Mouse (Mus musculus) liver, adult (tissue): ENCODE results near the gene Hist1h2be.
"Not testable (repeated sequence)": the region's sequence is repeated elsewhere in the genome, so short reads cannot be mapped to it uniquely, and the experiment has no call there.

Source experiments
- GATA4 ChIP-seq: IDR thresholded peaks from 2 replicates; pipeline ENCODE4 v1.6.1; 2014; ENCODE audit warnings: mild to moderate bottlenecking, low read length; ENCODE audit not compliant: insufficient replicate concordance

The Hist1h2be gene

DNA sequence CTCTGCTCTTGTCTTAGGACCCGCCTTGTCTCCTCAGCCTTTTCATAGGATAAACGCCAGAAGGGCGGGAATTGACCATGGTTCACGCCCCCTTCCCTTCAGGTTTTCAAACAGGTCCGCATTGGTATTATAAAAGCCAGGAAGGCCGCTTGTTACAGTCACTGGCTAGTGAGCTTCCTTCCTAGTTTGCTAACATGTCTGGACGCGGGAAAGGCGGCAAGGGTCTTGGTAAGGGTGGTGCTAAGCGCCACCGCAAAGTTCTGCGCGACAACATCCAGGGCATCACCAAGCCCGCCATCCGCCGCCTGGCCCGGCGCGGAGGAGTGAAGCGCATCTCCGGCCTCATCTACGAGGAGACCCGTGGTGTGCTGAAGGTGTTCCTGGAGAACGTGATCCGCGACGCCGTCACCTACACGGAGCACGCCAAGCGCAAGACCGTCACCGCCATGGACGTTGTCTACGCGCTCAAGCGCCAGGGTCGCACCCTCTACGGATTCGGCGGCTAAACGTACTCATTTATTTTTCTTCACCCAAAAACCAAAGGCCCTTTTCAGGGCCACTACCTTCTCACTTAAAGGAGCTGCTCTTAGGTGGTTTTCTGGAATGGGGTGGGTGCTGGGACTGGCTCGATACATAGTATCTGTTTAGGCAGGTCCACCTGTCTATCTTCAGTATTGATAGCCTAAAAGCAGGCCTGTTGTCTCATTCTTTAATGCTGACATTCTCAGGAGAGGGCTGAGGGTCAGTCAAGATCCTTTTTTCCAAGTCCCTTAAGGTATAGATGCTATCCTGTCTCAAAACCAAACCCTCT, 39.3 kb downstream of the Hist1h2be start, which contains the start of gene Hist1h4d:
Gene Hist1h4d (plus strand): TSS at position 191 of the 811 bp plus-strand sequence.
- TF ChIP-seq GATA4: no peak

GRCm38 (mm10) chr13:23577835-23578234, 43.1 kb downstream of the Hist1h2be start:
- no peak for TF ChIP-seq GATA4

- TF ChIP-seq GATA4: no peak
Observed at GRCm38 (mm10) chr13:23576906-23577639, 43.9 kb downstream of the Hist1h2be start.

- no peak for TF ChIP-seq GATA4
Observed at GRCm38 (mm10) chr13:23576351-23576881, 44.5 kb downstream of the Hist1h2be start.

GRCm38 (mm10) chr13:23575271-23575851, 45.6 kb downstream of the Hist1h2be start, which contains the start of gene Hist1h3d:
Gene Hist1h3d (plus strand): TSS chr13:23575763.
- no peak for TF ChIP-seq GATA4

DNA sequence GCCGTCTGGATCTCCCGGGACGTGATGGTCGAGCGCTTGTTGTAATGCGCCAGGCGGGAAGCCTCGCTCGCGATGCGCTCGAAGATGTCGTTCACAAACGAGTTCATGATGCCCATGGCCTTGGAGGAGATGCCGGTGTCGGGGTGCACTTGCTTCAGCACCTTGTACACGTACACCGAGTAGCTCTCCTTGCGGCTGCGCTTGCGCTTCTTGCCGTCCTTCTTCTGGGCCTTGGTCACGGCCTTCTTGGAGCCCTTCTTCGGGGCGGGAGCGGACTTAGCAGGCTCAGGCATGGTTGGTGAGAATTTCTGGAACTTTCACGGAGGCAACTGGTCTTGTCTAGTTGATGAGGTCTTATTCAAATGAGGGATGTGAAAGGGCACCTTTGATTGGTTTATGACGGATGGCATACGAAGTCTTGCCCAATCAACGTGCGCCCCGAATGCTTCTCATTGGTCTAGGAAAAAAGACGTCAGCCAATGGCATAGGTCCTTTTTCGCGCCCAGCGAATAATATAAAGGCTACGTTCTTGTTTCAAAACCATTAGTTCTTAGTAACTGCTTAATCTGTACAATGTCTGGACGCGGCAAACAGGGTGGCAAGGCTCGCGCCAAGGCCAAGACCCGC, 46.9 kb downstream of the Hist1h2be start, which contains the start of the genes Hist1h2bf and Hist1h2ad:
Gene Hist1h2bf (minus strand): TSS at position 299 of the 627 bp plus-strand sequence.
Gene Hist1h2ad (plus strand): TSS at position 484 of the 627 bp plus-strand sequence.
- not testable (repeated sequence) for TF ChIP-seq GATA4

GRCm38 (mm10) chr13:23572218-23573033, 48.5 kb downstream of the Hist1h2be start:
- TF ChIP-seq GATA4: no peak

DNA sequence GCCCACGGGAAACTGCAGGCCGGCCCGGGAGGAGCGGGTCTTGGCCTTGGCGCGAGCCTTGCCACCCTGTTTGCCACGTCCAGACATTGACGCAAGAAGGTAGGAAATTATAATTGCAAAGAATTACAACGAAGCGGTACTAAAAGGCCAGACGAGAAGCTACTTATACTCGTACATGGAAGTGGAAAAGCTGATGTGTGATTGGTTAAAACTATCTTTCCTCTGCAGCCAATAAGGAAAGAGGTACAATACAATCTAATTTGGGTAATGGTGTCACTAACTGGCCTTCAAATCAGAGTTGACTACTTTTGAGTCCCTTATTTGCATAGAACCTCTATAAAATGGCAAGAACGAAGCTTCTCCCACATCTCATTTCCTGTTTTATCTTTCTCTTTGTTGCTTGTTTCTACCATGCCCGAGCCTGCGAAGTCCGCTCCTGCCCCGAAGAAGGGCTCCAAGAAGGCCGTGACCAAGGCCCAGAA, 49.9 kb downstream of the Hist1h2be start, which contains the start of the genes Hist1h2ae and Hist1h2bg:
Gene Hist1h2ae (minus strand): TSS at position 199 of the 482 bp plus-strand sequence.
Gene Hist1h2bg (plus strand): TSS at position 375 of the 482 bp plus-strand sequence.
- TF ChIP-seq GATA4: peak; percentile 27; the same call in 1 of the 2 replicates

DNA sequence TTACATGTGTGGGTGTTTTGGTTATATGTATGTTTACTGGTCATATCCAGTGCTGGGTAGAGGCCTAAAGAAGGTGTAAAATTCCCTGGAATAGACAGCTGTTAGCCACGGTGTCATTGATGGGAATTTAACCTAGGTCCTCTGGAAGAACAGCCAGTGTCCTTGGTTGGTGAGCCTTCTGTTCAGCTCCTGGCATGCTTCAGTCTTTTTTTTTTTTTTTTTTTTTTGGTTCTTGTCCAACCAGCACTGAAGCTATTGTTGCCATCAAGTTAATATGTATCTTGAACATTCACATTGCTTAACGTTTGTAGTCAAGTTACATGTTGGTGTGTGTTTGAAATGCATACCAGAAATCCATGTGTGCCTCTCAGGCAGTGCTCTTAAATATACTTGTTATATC, 56.4 kb downstream of the Hist1h2be start:
- no peak for TF ChIP-seq GATA4

GRCm38 (mm10) chr13:23562699-23563462, 58.0 kb downstream of the Hist1h2be start:
- TF ChIP-seq GATA4: no peak

- not testable (repeated sequence) for TF ChIP-seq GATA4
Observed at GRCm38 (mm10) chr13:23561883-23562659, 58.9 kb downstream of the Hist1h2be start, which contains the start of gene Hist1h3e. Gene Hist1h3e (minus strand): TSS chr13:23562369.

GRCm38 (mm10) chr13:23556906-23557305, 64.0 kb downstream of the Hist1h2be start:
- no peak for TF ChIP-seq GATA4
